Mouse (Mus musculus) C2C12 (cell line): ENCODE results near the gene Acsl1. TPM values are rescaled to one million over a fixed set of nuclear protein-coding genes. Genes with fewer than 3 reads are reported as not detected.
"Not testable (repeated sequence)": the region's sequence is repeated elsewhere in the genome, so short reads cannot be mapped to it uniquely, and the experiment has no call there.

Experiments used
- H3K27me3 ChIP-seq: one replicate; pipeline ENCODE4 v1.6.1; 2011; ENCODE audit not compliant: control insufficient read depth, insufficient read depth, insufficient read length
- H3K36me3 ChIP-seq: one replicate; pipeline ENCODE4 v1.6.1; 2011; ENCODE audit not compliant: control insufficient read depth, insufficient read depth
- H3K4me3 ChIP-seq: one replicate; pipeline ENCODE4 v1.5.1; 2011; ENCODE audit warnings: mild to moderate bottlenecking, control low read depth; ENCODE audit not compliant: poor library complexity, insufficient read depth, severe bottlenecking
- H3K79me2 ChIP-seq: one replicate; pipeline ENCODE4 v1.6.1; 2011; ENCODE audit not compliant: control insufficient read depth, insufficient read depth
- H3K79me3 ChIP-seq: one replicate; pipeline ENCODE4 v1.6.1; 2011; ENCODE audit warnings: low read depth, control low read depth
- H3ac ChIP-seq: one replicate; pipeline ENCODE3; 2011; ENCODE audit warnings: low read depth; ENCODE audit not compliant: control insufficient read depth, insufficient read length
- CEBPB ChIP-seq: IDR thresholded peaks from one replicate; pipeline ENCODE4 v1.6.1; 2011; ENCODE audit warnings: low read depth, mild to moderate bottlenecking, control low read depth, moderate library complexity
- CTCF ChIP-seq: IDR thresholded peaks from one replicate; pipeline ENCODE4 v1.5.1; 2011; ENCODE audit not compliant: control insufficient read depth, insufficient read depth, insufficient read length
- FOSL1 ChIP-seq: IDR thresholded peaks from one replicate; pipeline ENCODE4 v1.8.0; 2011; ENCODE audit warnings: mild to moderate bottlenecking, low read length; ENCODE audit not compliant: poor library complexity, insufficient read depth, severe bottlenecking
- MAX ChIP-seq: IDR thresholded peaks from one replicate; pipeline ENCODE4 v1.6.1; 2011; ENCODE audit warnings: mild to moderate bottlenecking, control low read depth
- MYOD1 ChIP-seq: IDR thresholded peaks from one replicate; pipeline ENCODE4 v1.6.1; 2011; ENCODE audit warnings: low read depth; ENCODE audit not compliant: control insufficient read depth, insufficient read length
- MYOG ChIP-seq: IDR thresholded peaks from one replicate; pipeline ENCODE4 v1.6.1; 2011; ENCODE audit not compliant: control insufficient read depth, insufficient read length; ENCODE audit errors: extremely low read depth
- USF1 ChIP-seq: IDR thresholded peaks from one replicate; pipeline ENCODE4 v1.6.1; 2011; ENCODE audit warnings: low read depth, mild to moderate bottlenecking, control low read depth, moderate library complexity
- polyA plus RNA-seq: library from polyadenylated mRNA; unstranded; fragments of >200 nt; fragmentation: generic; extraction: Trizol; gene quantifications from one replicate; pipeline ENCODE4 v1.2.1, GENCODE M21; 2012; ENCODE audit warnings: missing spikeins

The Acsl1 gene
- polyA plus RNA-seq, 1 experiment = 1.6 TPM

- H3K79me2 ChIP-seq = no peaks in the 10 kb centered on the region
- TF ChIP-seq MAX (no peak), CEBPB (no peak)
- H3ac ChIP-seq = no peak overlapping the region
- no peaks in the 10 kb centered on the region for H3K27me3 ChIP-seq
- H3K4me3 ChIP-seq = no peak overlapping the region
- H3K36me3 ChIP-seq = peaks cover 48% of the 10 kb centered on the region
- no peaks in the 10 kb centered on the region for H3K79me3 ChIP-seq
These were observed 103.1 kb downstream of the Acsl1 start for GRCm38 (mm10) chr8:46573964-46574363.

DNA sequence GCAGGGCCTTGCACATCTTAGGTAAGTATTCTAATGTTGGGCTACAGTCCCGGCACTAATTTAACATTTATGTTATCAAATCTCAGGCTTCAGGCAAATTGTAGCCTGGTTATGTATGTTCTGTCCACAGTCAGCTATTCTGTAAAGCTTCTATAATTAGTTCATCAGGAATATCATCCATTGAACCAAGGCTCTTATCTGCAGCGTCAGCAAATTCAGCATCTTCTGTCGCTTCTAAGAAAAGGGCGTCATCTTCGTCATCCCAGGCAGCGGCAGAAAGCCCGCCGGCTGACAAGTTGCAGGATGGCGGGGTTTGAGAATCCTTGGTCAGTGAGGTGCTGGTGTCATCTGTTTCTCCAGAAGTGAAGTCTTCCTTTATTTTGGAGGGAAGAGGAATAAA, 108.0 kb downstream of the Acsl1 start:
- Histone ChIP-seq H3K79me3 (no peaks in the 10 kb centered on the region), H3K79me2 (no peaks in the 10 kb centered on the region), H3K4me3 (no peak overlapping the region), H3K27me3 (no peaks in the 10 kb centered on the region), H3K36me3 (peaks cover 53% of the 10 kb centered on the region), H3ac (no peak overlapping the region)
- no peak for TF ChIP-seq USF1
- TF ChIP-seq CTCF = no peak
- no peak for TF ChIP-seq CEBPB
- TF ChIP-seq FOSL1 = no peak
- no peak for TF ChIP-seq MYOG
- TF ChIP-seq MYOD1 = no peak
- TF ChIP-seq MAX = no peak

GRCm38 (mm10) chr8:46584328-46584727, 113.5 kb downstream of the Acsl1 start:
- H3K79me2 ChIP-seq, H3K27me3 ChIP-seq, H3K4me3 ChIP-seq, H3K79me3 ChIP-seq, H3ac ChIP-seq: not testable (repeated sequence)
- peaks cover 15% of the 10 kb centered on the region for H3K36me3 ChIP-seq

DNA sequence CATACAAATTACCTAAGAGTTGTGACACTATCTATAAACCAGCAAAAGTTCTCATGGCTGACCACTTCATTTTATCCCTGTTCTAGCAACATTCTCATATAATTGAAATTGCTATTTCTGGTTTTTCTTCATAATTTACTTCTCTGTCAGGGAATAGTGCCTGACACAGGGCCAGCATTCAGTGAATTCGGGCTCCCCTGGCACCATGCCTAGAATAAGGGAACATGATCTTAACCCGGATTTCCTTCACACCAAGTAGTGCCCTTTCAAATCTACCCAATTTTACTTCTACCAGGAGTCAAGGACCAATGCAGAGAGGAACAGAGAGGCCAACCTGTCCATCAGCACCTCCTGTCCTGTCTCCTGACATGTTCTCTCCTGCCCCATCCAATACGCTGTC, 114.7 kb downstream of the Acsl1 start:
- H3K27me3 ChIP-seq = no peaks in the 10 kb centered on the region
- H3K79me2 ChIP-seq = no peaks in the 10 kb centered on the region
- H3K36me3 ChIP-seq = peaks cover 9% of the 10 kb centered on the region
- TF ChIP-seq MAX (no peak), MYOD1 (no peak), MYOG (no peak), USF1 (no peak), CTCF (no peak), CEBPB (no peak), FOSL1 (no peak)
- no peak overlapping the region for H3K4me3 ChIP-seq
- no peak overlapping the region for H3ac ChIP-seq
- no peaks in the 10 kb centered on the region for H3K79me3 ChIP-seq

Other genes with a start within 250 kb of the Acsl1 start
- not detected for gene Helt, start 176.4 kb upstream of the Acsl1 start, polyA plus RNA-seq
- gene Cenpu, start 81.0 kb downstream of the Acsl1 start, polyA plus RNA-seq = 9.9 TPM
- gene Primpol, start 146.2 kb downstream of the Acsl1 start, polyA plus RNA-seq = 0.90 TPM
- gene Casp3, start 146.3 kb downstream of the Acsl1 start, polyA plus RNA-seq = 37.1 TPM